Mouse (Mus musculus) thymus, postnatal 0 days (tissue): ENCODE data around the gene Pknox2. TPM values are rescaled to one million over a fixed set of nuclear protein-coding genes. Genes with fewer than 3 reads are reported as not detected.

Source experiments
- DNase-seq: peaks from one replicate; pipeline ENCODE4 v3.0.0-alpha.2; 2015; ENCODE audit warnings: low spot score
- polyA plus RNA-seq: library from polyadenylated mRNA; unstranded; fragments of >200 nt; fragmentation: Nextera tagmentation; extraction: Ambion mirVana; gene quantifications from 2 replicates; pipeline ENCODE4 v1.2.1, GENCODE M21; 2015

Pknox2 gene
- polyA plus RNA-seq, 1 experiment from 2014 or later, result 0.91 TPM

DNA sequence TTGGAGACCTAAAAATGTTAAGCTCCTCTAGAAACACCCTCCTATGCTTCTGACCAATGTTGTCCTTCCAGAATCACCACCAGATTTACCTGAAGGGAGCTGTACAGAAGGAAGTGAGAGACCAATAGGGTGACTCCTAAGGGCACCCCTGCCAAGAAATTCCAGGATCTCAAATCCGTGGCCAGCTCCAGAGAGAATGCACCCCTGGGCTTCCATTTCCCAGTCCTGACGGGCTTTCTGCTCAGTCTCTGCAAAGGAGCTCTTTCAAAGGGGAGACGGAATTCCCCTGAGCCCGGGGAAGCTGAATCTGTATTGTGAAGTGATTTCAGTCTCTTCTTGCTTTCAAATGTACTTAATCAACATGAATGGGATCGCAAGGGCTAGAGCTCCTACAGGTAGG lies 43.4 kb downstream of the Pknox2 start:
- no peak for DNase-seq

GRCm38 (mm10) chr9:37101059-37101940 lies 45.9 kb downstream of the Pknox2 start:
- DNase-seq, result no peak

GRCm38 (mm10) chr9:37099595-37099994 lies 47.6 kb downstream of the Pknox2 start:
- DNase-seq, result no peak

DNA sequence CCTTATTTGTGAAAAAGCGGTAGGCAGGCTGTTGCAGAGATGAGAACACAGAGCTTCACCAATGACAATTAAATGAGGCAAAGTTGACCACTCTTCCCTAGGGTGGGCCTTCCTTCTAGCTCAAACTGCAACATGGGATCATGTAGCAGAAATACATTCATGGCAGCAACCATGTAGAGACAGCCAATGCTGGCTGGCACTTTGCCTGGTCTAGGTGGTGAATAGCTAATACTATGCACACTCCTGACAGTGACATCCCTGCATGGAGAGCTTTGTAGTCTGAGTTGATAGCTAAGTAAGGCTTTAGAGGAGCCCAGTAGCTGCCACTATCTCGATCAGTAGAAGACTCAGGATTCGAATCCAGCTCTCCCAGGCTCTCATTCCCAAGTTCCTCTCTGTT lies 48.6 kb downstream of the Pknox2 start:
- no peak for DNase-seq

- no peak for DNase-seq
Measured at GRCm38 (mm10) chr9:37094230-37094990, 52.8 kb downstream of the Pknox2 start.

GRCm38 (mm10) chr9:37093086-37093485 lies 54.1 kb downstream of the Pknox2 start:
- no peak for DNase-seq

DNA sequence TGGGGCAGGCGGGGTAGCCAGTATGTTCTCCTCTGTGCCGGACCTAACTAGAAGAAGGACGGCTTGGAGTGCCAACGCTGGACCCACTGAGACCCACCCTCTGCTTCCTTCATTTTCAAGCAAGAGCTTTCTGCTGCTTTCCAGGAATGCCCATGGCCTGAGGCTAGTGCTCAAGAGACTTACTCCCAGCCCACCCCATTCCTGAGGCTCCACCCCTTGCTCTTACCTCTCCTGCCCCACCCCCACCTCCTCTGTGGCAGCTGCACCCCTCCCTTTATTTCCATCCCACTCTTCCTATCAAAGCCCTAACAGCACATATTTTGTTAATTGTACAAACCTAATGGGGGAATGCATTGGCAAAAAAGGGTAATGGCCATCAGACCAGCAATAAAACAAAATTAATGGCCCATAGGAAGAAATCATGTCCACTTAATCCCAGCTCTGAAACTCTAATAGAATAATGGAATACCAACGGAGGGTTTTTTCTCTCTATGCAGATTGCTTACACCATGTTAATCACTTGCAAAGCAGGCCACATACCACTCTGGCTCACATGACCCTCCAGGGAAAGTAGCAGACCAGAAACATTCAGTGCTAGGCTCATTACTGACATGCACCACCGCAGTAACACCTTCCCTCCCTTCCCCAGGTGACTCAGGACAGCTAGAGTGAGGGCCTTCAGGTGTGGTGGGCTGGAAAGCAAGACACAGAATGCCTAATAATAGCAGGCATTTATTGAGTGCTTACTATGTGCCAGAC lies 57.1 kb downstream of the Pknox2 start:
- DNase-seq, result no peak

GRCm38 (mm10) chr9:37085370-37085769 lies 61.8 kb downstream of the Pknox2 start:
- no peak for DNase-seq

DNA sequence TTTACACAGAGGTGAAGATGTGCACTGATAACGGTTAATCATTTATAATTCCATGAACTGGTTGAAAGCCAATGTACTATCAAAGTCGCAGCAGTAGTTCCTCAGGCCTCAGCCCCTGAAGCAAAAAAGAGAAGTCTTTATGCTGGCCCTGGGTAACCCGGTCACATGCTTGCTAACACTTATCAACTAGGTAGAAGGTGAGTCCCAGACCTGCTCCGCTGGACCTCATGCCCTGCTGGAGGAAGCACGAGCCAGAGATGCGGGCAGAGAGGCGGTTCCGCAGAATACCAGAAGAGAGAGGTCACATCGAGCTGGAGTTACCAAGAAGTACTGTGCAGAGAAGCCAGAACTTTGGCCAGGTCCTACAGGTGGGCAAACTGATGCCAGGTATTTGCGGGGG lies 65.0 kb downstream of the Pknox2 start:
- no peak for DNase-seq

DNA sequence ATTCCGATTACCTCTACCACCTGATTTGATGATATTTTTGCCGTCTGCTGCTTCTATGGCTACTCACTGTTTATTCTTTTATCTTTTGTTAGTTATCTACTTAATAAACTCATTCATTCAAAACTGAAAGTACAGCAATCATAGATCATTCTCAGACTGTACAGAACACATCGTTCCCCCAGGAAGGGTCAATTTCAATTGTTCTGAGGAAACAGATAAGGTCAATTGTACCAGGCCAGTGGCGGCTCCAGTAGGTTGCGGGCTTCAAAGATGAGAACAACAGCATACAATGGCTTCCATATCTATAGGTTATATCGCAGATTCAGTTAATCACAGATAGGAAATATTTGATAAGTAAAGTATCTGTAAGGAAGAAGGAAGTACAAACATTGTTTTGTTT lies 66.9 kb downstream of the Pknox2 start:
- DNase-seq, result no peak

GRCm38 (mm10) chr9:37077063-37077418 lies 70.2 kb downstream of the Pknox2 start:
- DNase-seq, result no peak

GRCm38 (mm10) chr9:37076386-37077062 lies 70.7 kb downstream of the Pknox2 start:
- DNase-seq, result no peak

- DNase-seq, result no peak
Measured at GRCm38 (mm10) chr9:37075903-37076302, 71.3 kb downstream of the Pknox2 start.

DNA sequence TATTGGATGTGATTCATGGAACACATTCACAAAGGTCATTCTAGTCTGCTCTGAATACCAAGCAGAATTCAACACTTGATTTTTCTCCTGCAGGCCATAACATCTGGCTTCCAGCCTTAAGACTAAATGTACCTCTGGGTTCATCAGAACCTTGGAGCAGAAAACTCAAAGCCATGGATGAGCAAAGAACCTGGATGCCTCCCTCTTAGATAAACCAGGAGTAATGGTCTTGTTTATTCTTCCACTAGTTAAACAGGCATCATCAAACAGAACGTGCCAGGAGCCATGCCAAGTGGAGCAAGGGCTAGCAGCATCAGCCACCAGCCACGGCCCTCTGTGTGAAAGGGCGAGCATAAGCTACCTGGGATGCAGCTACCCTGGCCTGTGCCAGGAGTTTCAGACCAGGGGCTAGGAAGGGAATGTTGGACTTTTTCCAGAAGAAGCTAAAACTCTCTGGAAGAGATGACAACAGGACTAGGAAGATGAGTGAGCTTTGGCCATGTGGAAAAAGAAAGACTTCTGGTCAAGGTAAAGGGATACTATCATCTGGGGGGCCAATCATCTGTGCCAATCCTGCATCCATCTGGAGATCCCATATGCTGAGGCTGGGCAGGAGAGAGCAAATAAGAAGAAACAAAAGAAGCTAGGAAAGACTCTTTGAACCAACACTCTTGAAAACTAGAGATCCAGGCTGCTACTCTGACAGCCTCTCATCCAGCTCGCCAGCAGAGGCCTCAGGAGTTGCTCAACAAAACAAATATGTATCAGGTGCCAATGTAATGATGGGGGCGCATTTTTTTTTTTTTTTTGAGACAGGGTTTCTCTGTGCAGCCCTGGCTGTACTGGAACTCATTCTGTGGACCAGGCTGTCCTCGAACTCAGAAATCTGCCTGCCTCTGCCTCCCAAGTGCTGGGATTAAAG lies 77.6 kb downstream of the Pknox2 start:
- no peak for DNase-seq

DNA sequence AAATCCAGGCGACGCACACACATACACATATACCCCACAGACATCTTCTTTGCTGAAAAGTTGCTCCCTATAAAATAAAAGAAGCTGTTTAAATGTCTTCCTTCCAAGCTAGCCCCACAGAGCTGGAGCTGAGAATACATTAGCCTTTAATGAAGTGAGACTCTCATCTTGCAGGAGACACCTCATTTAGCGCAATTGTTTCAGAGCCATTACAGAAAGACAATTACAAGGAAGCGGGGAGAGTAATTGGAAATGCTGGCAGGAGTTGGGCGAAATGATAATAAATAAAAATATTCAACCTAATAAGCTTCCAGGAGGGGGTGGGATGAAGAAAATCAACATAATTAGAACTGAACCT lies 79.8 kb downstream of the Pknox2 start:
- DNase-seq, result no peak

DNA sequence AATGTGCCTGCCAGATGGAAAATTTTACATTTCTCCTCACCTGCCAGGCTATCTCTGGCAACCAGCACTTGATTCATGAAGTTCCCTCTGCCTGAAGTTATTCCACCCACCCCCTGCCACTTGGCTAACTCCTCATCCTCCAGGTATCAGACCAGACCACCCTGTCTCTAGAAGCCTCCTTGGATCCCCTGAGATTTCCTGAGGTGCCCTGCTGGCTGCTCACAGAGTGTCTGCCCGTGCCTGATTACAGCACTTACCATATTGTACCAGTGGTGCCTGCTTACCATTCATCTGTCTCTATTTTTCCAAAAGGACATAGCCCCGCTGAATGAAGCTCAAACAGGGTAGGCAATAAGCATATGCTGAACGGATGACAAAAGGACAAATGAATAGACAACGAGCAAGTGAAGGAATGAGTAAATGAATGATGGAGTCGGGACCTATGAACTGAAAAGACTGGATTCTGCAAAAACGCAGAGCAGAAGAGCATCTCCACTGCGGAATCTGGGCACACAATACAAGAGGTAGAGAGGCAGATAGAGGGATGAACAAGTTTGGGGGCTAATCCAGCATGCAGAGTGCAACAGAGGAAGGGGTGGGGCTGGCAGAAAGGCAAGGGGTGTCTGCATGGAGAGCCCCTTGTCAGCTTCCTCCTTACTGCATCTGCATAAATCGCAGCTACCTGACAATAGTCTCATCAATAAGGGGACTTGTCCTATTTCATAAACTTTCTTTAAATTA lies 80.3 kb downstream of the Pknox2 start:
- no peak for DNase-seq

GRCm38 (mm10) chr9:37061627-37062026 lies 85.6 kb downstream of the Pknox2 start:
- no peak for DNase-seq

GRCm38 (mm10) chr9:37054703-37055102 lies 92.5 kb downstream of the Pknox2 start:
- no peak for DNase-seq
